Mouse (Mus musculus) left cerebral cortex, postnatal 4 days (tissue): ENCODE data around the gene Ephb3. TPM values are rescaled to one million over a fixed set of nuclear protein-coding genes. Genes with fewer than 3 reads are reported as not detected.

Source experiments
- microRNA-seq: library from miRNA; unstranded; fragments of <30 nt; microRNA quantifications from one replicate; pipeline ENCODE4 v1.2.0, GENCODE M21; 2022
- total RNA-seq, 2 experiments: library from RNA; stranded (reverse); gene quantifications; 2 replicates each; pipeline ENCODE4 v1.2.3; 2021

Gene Ephb3
- total RNA-seq, 2 experiments from 2014 or later = 18.8 to 19.8 TPM

Small RNA genes within 50 kb of the gene (microRNA-seq; reads per million reads assigned to microRNA genes)
- not detected for gene Mir7680

Other genes with a start within 250 kb of the Ephb3 start
- gene Teddm3, start 50.8 kb upstream of the Ephb3 start, total RNA-seq = under 1 TPM in 1 of 2 experiments, not detected in 1; 0.44 TPM
- gene Vps8, start 218.4 kb downstream of the Ephb3 start, total RNA-seq = 10 to 100 TPM; 58.6 to 70.0 TPM